Mouse (Mus musculus) myocyte (in vitro differentiated cells): ENCODE results near the gene Itpripl2.

Source experiments
- CEBPB ChIP-seq: IDR thresholded peaks from 2 replicates; pipeline ENCODE4 v1.6.1; 2011; ENCODE audit warnings: mild to moderate bottlenecking, moderate library complexity; ENCODE audit not compliant: poor library complexity, insufficient read depth, severe bottlenecking
- POLR2A ChIP-seq: IDR thresholded peaks from one replicate; pipeline ENCODE4 v1.6.1; 2011; ENCODE audit warnings: low read depth, mild to moderate bottlenecking, control low read depth, moderate library complexity; ENCODE audit not compliant: insufficient read length
- USF1 ChIP-seq: IDR thresholded peaks from one replicate; pipeline ENCODE4 v1.6.1; 2011; ENCODE audit warnings: low read depth, mild to moderate bottlenecking, control low read depth, moderate library complexity

DNA sequence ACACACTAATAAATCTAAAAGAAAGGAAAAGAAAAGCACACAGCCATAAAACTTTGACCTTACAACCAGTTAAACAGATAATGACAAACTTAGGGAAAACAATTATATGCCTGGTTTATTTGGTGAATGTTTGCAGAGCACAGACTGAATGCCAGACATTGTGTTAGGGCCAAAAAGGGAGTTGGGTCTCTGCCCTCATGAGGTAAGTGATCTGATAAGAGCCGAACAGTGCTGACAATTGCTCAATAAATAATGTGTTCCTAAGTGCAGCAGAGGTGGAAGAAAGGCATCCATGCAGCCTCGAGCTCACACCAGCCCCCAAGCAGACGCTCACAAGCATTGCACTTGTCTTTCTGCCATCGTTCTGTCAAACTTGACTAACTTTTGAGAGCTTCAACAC lies 27.3 kb downstream of the Itpripl2 start:
- no peak for TF ChIP-seq USF1
- no peak for TF ChIP-seq POLR2A
- TF ChIP-seq CEBPB: peak; percentile 43; the same call in 1 of the 2 replicates
